ENCODE assay signal across 10 mouse cellular contexts in genomic region chr3:127134062-127134461, GRCm38 (mm10).
"Had no signal": no experiment of that assay in that cellular context is flagged by ENCODE, and none has a peak within 500 bp of the region (broad histone marks: within the 10 kb centered on the region; RNA-seq: fewer than 3 reads in every experiment).

No protein-coding gene starts in this region.

- H3K27ac ChIP-seq: limb, embryonic 13.5 days; liver, embryonic 14.5 days had no signal

- H3K4me2 ChIP-seq: limb, embryonic 13.5 days had no signal

- H3K9me3 ChIP-seq: limb, embryonic 13.5 days had no signal

- H3K27me3 ChIP-seq: limb, embryonic 13.5 days had no signal

- DNase-seq: kidney, adult 8-10 months; kidney, postnatal 25 days; left cerebral cortex, postnatal 4 days; lung, adult 18-20 months; midbrain, embryonic 14.5 days; right cerebral cortex, postnatal 14 days; thymus, postnatal 36 days had no signal

- H3K9ac ChIP-seq: limb, embryonic 13.5 days; liver, embryonic 14.5 days had no signal

- H3K4me3 ChIP-seq: limb, embryonic 13.5 days had no signal

- H3K36me3 ChIP-seq: limb, embryonic 13.5 days had no signal

- ATAC-seq: intestine, postnatal 0 days had no signal
